Comparison of ENCODE assay signal across 16 mouse cellular contexts in the genomic region with DNA sequence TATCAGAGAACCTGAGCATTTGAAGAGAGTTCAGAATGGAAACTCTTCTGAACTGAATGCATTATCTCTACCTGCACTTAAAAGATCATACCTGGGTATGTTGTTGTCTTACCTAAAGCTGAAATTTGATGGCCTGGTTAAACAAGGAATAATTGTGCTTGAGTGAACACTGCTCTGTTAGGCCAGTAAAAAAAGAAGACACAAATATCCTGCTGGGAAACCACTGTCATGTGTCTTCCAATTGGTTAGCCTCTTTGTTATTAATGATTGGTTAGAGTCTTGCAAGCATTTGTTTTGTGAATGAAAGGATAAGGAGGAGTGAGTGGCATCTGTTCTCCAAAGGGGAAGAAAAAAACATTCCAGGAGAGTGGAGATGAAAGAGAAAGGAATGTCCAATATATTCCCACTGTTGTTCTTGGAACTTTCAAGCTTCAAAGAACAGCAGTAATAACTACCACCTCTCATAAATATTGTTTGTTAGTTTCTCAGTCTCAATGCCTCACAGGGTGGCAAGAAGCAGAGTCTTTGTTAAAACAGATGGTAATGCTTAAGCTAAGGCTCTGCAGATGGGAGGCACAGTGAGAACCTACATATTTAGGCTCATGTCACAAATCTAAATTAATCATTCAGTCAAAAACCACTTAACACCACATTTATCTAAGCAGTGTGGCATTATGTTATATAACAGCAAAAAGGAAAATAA.
DNase-seq lines count a peak whose midpoint lies in the region; ATAC-seq lines count a peak whose summit lies in the region.
"Had no signal": no experiment of that assay in that cellular context is flagged by ENCODE, and none has a peak within 500 bp of the region (broad histone marks: within the 10 kb centered on the region; RNA-seq: fewer than 3 reads in every experiment).

No protein-coding gene starts in this region.

- peaks cover 15% of the 10 kb centered on the region for H3K4me1 ChIP-seq in midbrain, embryonic 10.5 days
- no peaks in the 10 kb centered on the region for H3K4me1 ChIP-seq in midbrain, embryonic 15.5 days
- 0 out of 2 replicates have a peak, but pooled peaks cover 5% of the 10 kb centered on the region for H3K4me1 ChIP-seq in forebrain, embryonic 13.5 days
- 0 out of 2 replicates have a peak, but pooled peaks cover 7% of the 10 kb centered on the region for H3K4me1 ChIP-seq in limb, embryonic 12.5 days (replicated peaks)
- H3K4me1 ChIP-seq: liver, embryonic 15.5 days had no signal

- no peak overlapping the region for H3K4me2 ChIP-seq in midbrain, embryonic 15.5 days
- no peak overlapping the region for H3K4me2 ChIP-seq in forebrain, embryonic 13.5 days
- no peak overlapping the region for H3K4me2 ChIP-seq in limb, embryonic 12.5 days
- H3K4me2 ChIP-seq: liver, embryonic 15.5 days had no signal

- H3K27ac ChIP-seq in midbrain, embryonic 10.5 days (replicated peaks): 0 out of 2 replicates have a peak overlapping the region, but pooled peaks have one; percentile 13
- no peak overlapping the region for H3K27ac ChIP-seq in midbrain, embryonic 15.5 days
- no peak overlapping the region for H3K27ac ChIP-seq in forebrain, embryonic 13.5 days
- no peak overlapping the region for H3K27ac ChIP-seq in limb, embryonic 12.5 days
- H3K27ac ChIP-seq: liver, embryonic 15.5 days had no signal

- H3K27me3 ChIP-seq in midbrain, embryonic 10.5 days (ENCODE audit: low read depth, poor library complexity, severe bottlenecking): no peaks in the 10 kb centered on the region
- H3K27me3 ChIP-seq in midbrain, embryonic 15.5 days (replicated peaks): no peaks in the 10 kb centered on the region
- no peaks in the 10 kb centered on the region for H3K27me3 ChIP-seq in forebrain, embryonic 13.5 days
- no peaks in the 10 kb centered on the region for H3K27me3 ChIP-seq in limb, embryonic 12.5 days
- H3K27me3 ChIP-seq: liver, embryonic 15.5 days had no signal

- no peak for DNase-seq in midbrain, embryonic 10.5 days (ENCODE audit: low spot score)
- DNase-seq in embryo, embryonic 10 days (ENCODE audit: low spot score): peak; percentile 16
- DNase-seq in natural killer cell, adult 2 months (ENCODE audit: low spot score in 2 of 2): no peak
- no peak for DNase-seq in thymus, postnatal 10 days (ENCODE audit: low spot score in 2 of 2)
- no peak for DNase-seq in cerebellum, postnatal 14 days
- DNase-seq: adrenal gland, postnatal 25 days; cerebellum, postnatal 25 days; kidney, adult 18-20 months; kidney, postnatal 25 days; lung, postnatal 10 days; spleen, adult 18-20 months; thymus, postnatal 4 days had no signal

- no peaks in the 10 kb centered on the region for H3K36me3 ChIP-seq in midbrain, embryonic 10.5 days
- H3K36me3 ChIP-seq in midbrain, embryonic 15.5 days (replicated peaks): no peaks in the 10 kb centered on the region
- H3K36me3 ChIP-seq in forebrain, embryonic 13.5 days (ENCODE audit: poor library complexity, severe bottlenecking): no peaks in the 10 kb centered on the region
- no peaks in the 10 kb centered on the region for H3K36me3 ChIP-seq in limb, embryonic 12.5 days
- H3K36me3 ChIP-seq: liver, embryonic 15.5 days had no signal

- no peak overlapping the region for H3K4me3 ChIP-seq in midbrain, embryonic 10.5 days
- no peak overlapping the region for H3K4me3 ChIP-seq in midbrain, embryonic 15.5 days
- H3K4me3 ChIP-seq in forebrain, embryonic 13.5 days: no peak overlapping the region
- H3K4me3 ChIP-seq in limb, embryonic 12.5 days (replicated peaks): no peak overlapping the region
- H3K4me3 ChIP-seq: liver, embryonic 15.5 days had no signal

- ATAC-seq in midbrain, embryonic 15.5 days (replicated peaks): no peak
- peak; percentile 77 for ATAC-seq in forebrain, embryonic 13.5 days
- ATAC-seq in limb, embryonic 12.5 days (ENCODE audit: insufficient number of reproducible peaks, insufficient read depth, low FRiP score, low TSS enrichment, low read depth): peak; percentile 31; the same call in 1 of the 2 replicates

- H3K9me3 ChIP-seq in midbrain, embryonic 10.5 days (replicated peaks): 0 out of 2 replicates have a peak, but pooled peaks cover 2% of the 10 kb centered on the region
- 0 out of 2 replicates have a peak, but pooled peaks cover 7% of the 10 kb centered on the region for H3K9me3 ChIP-seq in midbrain, embryonic 15.5 days
- H3K9me3 ChIP-seq in forebrain, embryonic 13.5 days (replicated peaks): no peaks in the 10 kb centered on the region
- H3K9me3 ChIP-seq in limb, embryonic 12.5 days: no peaks in the 10 kb centered on the region; the same call in 1 of the 2 replicates
- H3K9me3 ChIP-seq: liver, embryonic 15.5 days had no signal

- no peak overlapping the region for H3K9ac ChIP-seq in midbrain, embryonic 15.5 days
- no peak overlapping the region for H3K9ac ChIP-seq in forebrain, embryonic 13.5 days
- no peak overlapping the region for H3K9ac ChIP-seq in limb, embryonic 12.5 days (replicated peaks)
- H3K9ac ChIP-seq: liver, embryonic 15.5 days had no signal
